Mouse (Mus musculus): ENCODE results near the gene Zdhhc22.

GRCm38 (mm10) chr12:86989378-86989777, 852 bp downstream of the Zdhhc22 start:
- TF ChIP-seq CTCF (IDR thresholded peaks at IDR 0.05; ENCODE audit: extremely low read depth, insufficient read depth, insufficient read length, insufficient replicate concordance) (no peak), POLR2A (IDR thresholded peaks at IDR 0.05; ENCODE audit: low read depth, low read length) (no peak)

All from spleen, adult 2 months (tissue).